Mouse (Mus musculus) pancreas, adult 10 weeks (tissue): ENCODE measurements around the gene Gm29276. TPM values are rescaled to one million over a fixed set of nuclear protein-coding genes. Genes with fewer than 3 reads are reported as not detected.

Source experiments
- polyA plus RNA-seq: library from polyadenylated mRNA; stranded (reverse); fragments of 350-450 nt; fragmentation: Illumina TruSeq; extraction: RNeasy Lipid Tissue Mini Kit (QIAGEN cat#74804); gene quantifications from one replicate; pipeline ENCODE4 v1.2.3, GENCODE M21; 2015; ENCODE audit warnings: low read depth, low replicate concordance; ENCODE audit not compliant: insufficient read depth

Gene Gm29276
- not detected for polyA plus RNA-seq

GRCm38 (mm10) chrY:42582150-42582549 is at the start of gene Gm29276:
TSS of gene Gm29276 (minus strand) at chrY:42582250.

